Mouse (Mus musculus): ENCODE results near the gene Disc1.

Disc1 gene

GRCm38 (mm10) chr8:125184452-125184817, 130.4 kb downstream of the Disc1 start:
- DNase-seq = no peak

- DNase-seq = no peak
These were observed 130.9 kb downstream of the Disc1 start for GRCm38 (mm10) chr8:125184881-125185280.

- DNase-seq = no peak
These were observed 133.0 kb downstream of the Disc1 start for GRCm38 (mm10) chr8:125187044-125187443.

GRCm38 (mm10) chr8:125193701-125194100, 139.7 kb downstream of the Disc1 start:
- no peak for DNase-seq

- no peak for DNase-seq
These were observed 141.1 kb downstream of the Disc1 start for GRCm38 (mm10) chr8:125195121-125195520.

GRCm38 (mm10) chr8:125196573-125197094, 142.6 kb downstream of the Disc1 start:
- no peak for DNase-seq

GRCm38 (mm10) chr8:125197341-125198002, 143.5 kb downstream of the Disc1 start:
- DNase-seq = no peak

GRCm38 (mm10) chr8:125198420-125199196, 144.6 kb downstream of the Disc1 start:
- no peak for DNase-seq

- no peak for DNase-seq
These were observed 145.4 kb downstream of the Disc1 start for GRCm38 (mm10) chr8:125199197-125199939.

- no peak for DNase-seq
These were observed 146.4 kb downstream of the Disc1 start for GRCm38 (mm10) chr8:125200273-125200863.

- no peak for DNase-seq
These were observed 147.7 kb downstream of the Disc1 start for GRCm38 (mm10) chr8:125201650-125202049.

- no peak for DNase-seq
These were observed 149.0 kb downstream of the Disc1 start for GRCm38 (mm10) chr8:125203016-125203415.

GRCm38 (mm10) chr8:125205556-125205955, 151.6 kb downstream of the Disc1 start:
- no peak for DNase-seq

- DNase-seq = no peak
These were observed 152.4 kb downstream of the Disc1 start for GRCm38 (mm10) chr8:125206391-125206790.

- no peak for DNase-seq
These were observed 153.0 kb downstream of the Disc1 start for GRCm38 (mm10) chr8:125206962-125207361.

- DNase-seq = no peak
These were observed 158.7 kb downstream of the Disc1 start for GRCm38 (mm10) chr8:125212619-125213167.

GRCm38 (mm10) chr8:125217902-125218581, 164.0 kb downstream of the Disc1 start:
- DNase-seq = no peak

GRCm38 (mm10) chr8:125218669-125219068, 164.7 kb downstream of the Disc1 start:
- no peak for DNase-seq

GRCm38 (mm10) chr8:125220608-125221007, 166.6 kb downstream of the Disc1 start:
- DNase-seq = no peak

GRCm38 (mm10) chr8:125221062-125221461, 167.1 kb downstream of the Disc1 start:
- no peak for DNase-seq

GRCm38 (mm10) chr8:125223031-125223753, 169.2 kb downstream of the Disc1 start:
- DNase-seq = no peak

All from spleen, adult 18-20 months (tissue).